Mouse (Mus musculus) forebrain, embryonic 12.5 days (tissue): Measurements from ENCODE around the gene Gm44965. TPM values are rescaled to one million over a fixed set of nuclear protein-coding genes. Genes with fewer than 3 reads are reported as not detected.

ENCODE experiments used
- ATAC-seq: fragments of 200-750 bp; cut with Nextera tagmentation; 2 replicates; pipeline ENCODE4 v1.8.0; 2017; ENCODE audit warnings: moderate TSS enrichment; ENCODE audit not compliant: low FRiP score
- H3K27ac ChIP-seq: fragments of 300-500 bp; sonication (generic); 2 replicates; pipeline ENCODE4 v1.5.1; 2016; ENCODE audit warnings: mild to moderate bottlenecking
- H3K27me3 ChIP-seq: fragments of 300-500 bp; sonication (generic); 2 replicates; pipeline ENCODE4 v1.6.1; 2016; ENCODE audit warnings: mild to moderate bottlenecking
- H3K36me3 ChIP-seq: fragments of 300-500 bp; sonication (generic); replicated peaks from 2 replicates; pipeline ENCODE4 v1.6.1; 2016; ENCODE audit warnings: mild to moderate bottlenecking
- H3K4me1 ChIP-seq: fragments of 300-500 bp; sonication (generic); 2 replicates; pipeline ENCODE4 v1.6.1; 2016
- H3K4me2 ChIP-seq: fragments of 300-500 bp; sonication (generic); 2 replicates; pipeline ENCODE4 v1.6.1; 2016; ENCODE audit warnings: mild to moderate bottlenecking, moderate library complexity
- H3K4me3 ChIP-seq: fragments of 300-500 bp; sonication (generic); replicated peaks from 2 replicates; pipeline ENCODE4 v1.5.1; 2016; ENCODE audit warnings: mild to moderate bottlenecking
- H3K9ac ChIP-seq: fragments of 300-500 bp; sonication (generic); 2 replicates; pipeline ENCODE4 v1.6.1; 2016; ENCODE audit warnings: mild to moderate bottlenecking
- H3K9me3 ChIP-seq: fragments of 300-500 bp; sonication (generic); 2 replicates; pipeline ENCODE4 v1.6.1; 2016
- WGBS: fragments of 180-500 bp; shearing (Covaris S2); methylation state at CpG from one replicate; pipeline ENCODE4 v1.1.7; 2016; 5-methylcytosine and 5-hydroxymethylcytosine counted together
- polyA plus RNA-seq: library from polyadenylated mRNA; unstranded; fragments of >200 nt; fragmentation: Nextera tagmentation; extraction: Ambion mirVana; gene quantifications from 2 replicates; pipeline ENCODE4 v1.2.1, GENCODE M21; 2016

Gm44965 gene
- polyA plus RNA-seq, 1 experiment from 2014 or later, result not detected

DNA sequence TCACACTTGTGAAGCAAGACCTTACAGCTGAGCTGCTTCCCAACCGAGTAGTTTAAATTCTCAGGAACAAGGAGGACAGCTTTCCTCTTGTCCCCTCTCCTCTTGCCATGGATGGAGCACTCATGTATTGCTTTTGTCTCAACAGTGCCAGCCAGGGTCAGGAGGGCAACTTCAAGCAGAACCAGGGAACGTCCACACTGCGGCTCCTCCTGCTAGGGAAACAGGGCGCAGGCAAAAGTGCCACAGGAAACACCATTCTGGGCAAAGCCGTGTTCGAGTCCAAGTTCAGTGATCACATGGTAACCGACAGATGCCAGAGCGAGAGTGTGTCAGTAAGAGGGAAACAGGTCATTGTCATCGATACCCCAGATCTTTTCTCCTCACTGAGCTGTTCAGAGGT is 56.3 kb downstream of the Gm44965 start:
- no peaks in the 10 kb centered on the region for H3K9me3 ChIP-seq
- H3K27me3 ChIP-seq, result 0 out of 2 replicates have a peak, but pooled peaks cover 2% of the 10 kb centered on the region
- H3K36me3 ChIP-seq, result no peaks in the 10 kb centered on the region
- 91% methylated on average over 9 of the region's 9 CpGs for WGBS
- ATAC-seq, result no peak
- H3K9ac ChIP-seq, result no peak overlapping the region
- H3K4me1 ChIP-seq, result no peaks in the 10 kb centered on the region
- H3K4me2 ChIP-seq, result no peak overlapping the region
- H3K4me3 ChIP-seq, result no peak overlapping the region
- H3K27ac ChIP-seq, result no peak overlapping the region

DNA sequence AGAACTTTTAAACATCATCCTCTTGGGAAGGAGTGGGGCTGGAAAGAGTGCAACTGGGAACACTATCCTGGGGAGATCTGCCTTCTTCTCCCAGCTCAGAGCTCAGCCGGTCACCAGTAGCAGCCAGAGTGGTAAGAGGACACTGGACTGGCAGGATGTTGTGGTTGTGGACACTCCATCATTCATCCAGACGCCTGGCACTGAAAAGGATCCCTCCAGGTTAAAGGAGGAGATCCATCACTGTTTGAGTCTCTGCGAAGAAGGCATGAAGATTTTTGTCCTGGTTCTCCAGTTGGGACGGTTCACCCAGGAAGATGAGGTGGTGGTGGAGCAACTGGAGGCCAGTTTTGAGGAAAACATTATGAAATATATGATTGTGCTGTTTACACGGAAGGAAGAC is 65.0 kb downstream of the Gm44965 start:
- H3K4me3 ChIP-seq, result no peak overlapping the region
- no peak overlapping the region for H3K4me2 ChIP-seq
- ATAC-seq, result no peak
- no peaks in the 10 kb centered on the region for H3K27me3 ChIP-seq
- no peaks in the 10 kb centered on the region for H3K36me3 ChIP-seq
- 87% methylated on average over 5 of the region's 5 CpGs for WGBS
- no peaks in the 10 kb centered on the region for H3K4me1 ChIP-seq
- no peaks in the 10 kb centered on the region for H3K9me3 ChIP-seq
- no peak overlapping the region for H3K27ac ChIP-seq
- no peak overlapping the region for H3K9ac ChIP-seq

DNA sequence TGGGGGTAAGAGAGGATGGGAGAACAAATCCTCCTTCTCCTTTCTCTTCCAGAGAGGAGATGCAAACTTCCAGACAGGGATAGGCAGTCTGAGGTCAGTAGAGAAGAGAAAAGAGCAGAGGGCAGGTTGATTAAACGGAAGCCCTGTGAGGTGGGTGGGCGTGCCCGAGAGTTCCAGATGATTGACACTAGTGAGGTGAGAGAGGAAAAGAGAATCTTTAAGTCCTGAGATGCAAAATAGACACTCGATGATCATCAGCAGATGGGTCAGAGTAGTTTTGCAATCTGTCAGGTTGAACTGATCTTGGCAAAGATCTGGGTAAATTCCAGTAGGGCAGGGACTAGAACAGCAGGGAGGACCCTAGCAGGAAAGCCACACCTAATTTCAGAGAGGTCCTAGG is 71.0 kb downstream of the Gm44965 start:
- Histone ChIP-seq H3K4me3 (no peak overlapping the region), H3K4me1 (no peaks in the 10 kb centered on the region), H3K4me2 (no peak overlapping the region), H3K27me3 (no peaks in the 10 kb centered on the region), H3K9me3 (no peaks in the 10 kb centered on the region), H3K36me3 (no peaks in the 10 kb centered on the region), H3K27ac (no peak overlapping the region), H3K9ac (no peak overlapping the region)
- ATAC-seq, result no peak
- 82% methylated on average over 4 of the region's 4 CpGs for WGBS

DNA sequence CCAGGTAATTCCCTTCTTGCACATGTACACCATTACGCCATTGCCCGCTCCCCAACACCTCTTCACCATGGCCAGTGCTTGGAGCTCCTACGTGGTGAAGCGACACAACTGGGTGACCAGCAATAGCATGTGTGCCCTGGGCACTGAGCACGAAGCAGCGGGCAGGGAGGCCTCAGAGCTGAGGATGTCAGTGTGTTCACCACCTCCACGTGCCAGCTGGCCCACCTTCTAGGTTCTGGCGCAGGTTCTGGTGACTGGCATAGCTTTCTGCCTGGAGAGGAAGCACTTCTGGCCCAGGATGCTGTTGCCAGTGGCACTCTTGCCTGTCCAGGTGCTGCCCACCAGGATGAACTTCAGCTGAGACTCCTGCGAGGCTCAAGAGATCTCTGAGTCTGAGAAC is 71.7 kb downstream of the Gm44965 start:
- no peak overlapping the region for H3K27ac ChIP-seq
- 91% methylated on average over 9 of the region's 9 CpGs for WGBS
- no peak overlapping the region for H3K4me3 ChIP-seq
- no peak for ATAC-seq
- no peak overlapping the region for H3K4me2 ChIP-seq
- H3K9ac ChIP-seq, result no peak overlapping the region
- H3K4me1 ChIP-seq, result no peaks in the 10 kb centered on the region
- no peaks in the 10 kb centered on the region for H3K27me3 ChIP-seq
- no peaks in the 10 kb centered on the region for H3K9me3 ChIP-seq
- H3K36me3 ChIP-seq, result no peaks in the 10 kb centered on the region

DNA sequence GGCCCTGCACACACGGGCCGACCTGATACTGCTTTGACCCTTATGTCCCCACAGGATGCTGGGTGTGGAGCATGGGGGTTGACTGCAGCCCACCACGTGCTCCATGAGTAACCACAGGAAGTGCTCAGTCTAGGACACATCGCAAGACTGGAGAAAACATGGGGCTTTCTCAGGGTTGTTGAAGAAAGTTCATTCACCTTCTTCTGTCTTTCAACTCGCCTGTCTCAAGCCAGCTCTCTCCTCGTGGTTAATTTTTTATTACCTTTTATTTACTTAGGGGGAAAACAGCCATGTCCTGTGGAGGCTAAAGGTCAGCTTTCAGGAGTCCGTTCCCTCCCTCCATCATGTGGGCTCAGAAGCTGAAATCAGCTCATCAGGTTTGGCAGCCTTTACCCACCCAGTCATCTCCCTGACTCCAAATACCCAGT is 72.4 kb downstream of the Gm44965 start:
- Histone ChIP-seq H3K4me1 (no peaks in the 10 kb centered on the region), H3K27me3 (no peaks in the 10 kb centered on the region), H3K27ac (no peak overlapping the region), H3K9ac (no peak overlapping the region), H3K9me3 (no peaks in the 10 kb centered on the region), H3K36me3 (no peaks in the 10 kb centered on the region), H3K4me2 (no peak overlapping the region), H3K4me3 (no peak overlapping the region)
- 75% methylated on average over 7 of the region's 7 CpGs for WGBS
- ATAC-seq, result no peak

DNA sequence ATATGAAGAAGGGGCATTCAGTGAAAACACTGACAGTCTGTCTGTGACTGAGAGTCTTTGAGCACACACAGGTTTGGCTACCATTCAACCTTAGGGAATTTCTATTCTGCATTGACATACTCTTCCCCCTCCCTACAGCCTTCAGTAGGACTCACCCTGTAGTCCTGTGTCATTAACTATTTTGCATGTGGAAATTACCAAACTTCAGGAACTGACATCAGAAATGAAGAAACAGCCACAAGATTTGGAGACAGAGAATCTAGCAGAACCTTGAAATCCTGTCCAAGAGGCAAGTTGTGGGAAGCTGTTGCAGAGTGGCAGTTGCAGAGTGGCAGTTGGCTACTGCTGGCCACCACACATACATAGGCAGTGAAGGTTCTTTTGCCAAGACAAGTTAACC is 74.3 kb downstream of the Gm44965 start:
- ATAC-seq, result no peak

More for the DNA sequence above, 74.3 kb downstream of the Gm44965 start:
- Histone ChIP-seq H3K4me3 (no peak overlapping the region), H3K4me1 (no peaks in the 10 kb centered on the region), H3K9ac (no peak overlapping the region), H3K27ac (no peak overlapping the region), H3K27me3 (no peaks in the 10 kb centered on the region), H3K4me2 (no peak overlapping the region), H3K36me3 (no peaks in the 10 kb centered on the region), H3K9me3 (no peaks in the 10 kb centered on the region)

Other genes starting within 250 kb of the Gm44965 start
- gene Krba1, start 198.4 kb upstream of the Gm44965 start, polyA plus RNA-seq, result 27.2 and 28.1 TPM in 2 replicates
- 22.1 and 22.7 TPM in 2 replicates for gene Zfp467, start 148.1 kb upstream of the Gm44965 start, polyA plus RNA-seq
- gene Sspo, start 145.7 kb upstream of the Gm44965 start, polyA plus RNA-seq, result 0.40 and 0.53 TPM in 2 replicates
- gene Atp6v0e2, start 56.3 kb upstream of the Gm44965 start, polyA plus RNA-seq, result 78.6 and 88.3 TPM in 2 replicates
- 16.7 and 21.3 TPM in 2 replicates for gene Lrrc61, start 39.1 kb upstream of the Gm44965 start, polyA plus RNA-seq
- 0.74 and 1.2 TPM in 2 replicates for gene Rarres2, start 21.2 kb upstream of the Gm44965 start, polyA plus RNA-seq
- gene Gm45021, start 4.3 kb upstream of the Gm44965 start, polyA plus RNA-seq, result not detected in 2 replicates
- gene Repin1, start 58 bp upstream of the Gm44965 start, polyA plus RNA-seq, result 46.7 and 50.0 TPM in 2 replicates
- gene Zfp775, start 8.1 kb downstream of the Gm44965 start, polyA plus RNA-seq, result 13.4 and 14.9 TPM in 2 replicates
- 1.2 and 1.6 TPM in 2 replicates for gene AI854703, start 32.8 kb downstream of the Gm44965 start, polyA plus RNA-seq
- 0.36 TPM in 2 replicates for gene Gimap8, start 53.3 kb downstream of the Gm44965 start, polyA plus RNA-seq
- 2.0 and 2.6 TPM in 2 replicates for gene Gimap9, start 82.2 kb downstream of the Gm44965 start, polyA plus RNA-seq
- 2.8 and 3.4 TPM in 2 replicates for gene Gimap4, start 90.6 kb downstream of the Gm44965 start, polyA plus RNA-seq
- gene Gimap6, start 114.3 kb downstream of the Gm44965 start, polyA plus RNA-seq, result 5.7 and 6.5 TPM in 2 replicates
- gene Gm28053, start 124.7 kb downstream of the Gm44965 start, polyA plus RNA-seq, result not detected in 2 replicates
- gene Gimap7, start 124.7 kb downstream of the Gm44965 start, polyA plus RNA-seq, result not detected in 2 replicates
- 3.0 and 3.3 TPM in 2 replicates for gene Gimap1, start 145.1 kb downstream of the Gm44965 start, polyA plus RNA-seq
- 0.50 and 1.0 TPM in 2 replicates for gene Gimap5, start 152.3 kb downstream of the Gm44965 start, polyA plus RNA-seq
- not detected in 2 replicates for gene Gimap3, start 176.9 kb downstream of the Gm44965 start, polyA plus RNA-seq
- gene Tmem176a, start 247.0 kb downstream of the Gm44965 start, polyA plus RNA-seq, result 12.0 and 16.7 TPM in 2 replicates
- 67.1 and 77.8 TPM in 2 replicates for gene Tmem176b, start 247.6 kb downstream of the Gm44965 start, polyA plus RNA-seq